Mouse (Mus musculus): ENCODE data around the gene Plekhg6. TPM values are rescaled to one million over a fixed set of nuclear protein-coding genes. Genes with fewer than 3 reads are reported as not detected.

Plekhg6 gene
- total RNA-seq (2014; rRNA removed), result 0.15 and 1.00 TPM in 2 replicates
- polyA plus RNA-seq (2015; fragmentation: Nextera tagmentation; extraction: Ambion mirVana), result 0.16 TPM in 2 replicates

DNA sequence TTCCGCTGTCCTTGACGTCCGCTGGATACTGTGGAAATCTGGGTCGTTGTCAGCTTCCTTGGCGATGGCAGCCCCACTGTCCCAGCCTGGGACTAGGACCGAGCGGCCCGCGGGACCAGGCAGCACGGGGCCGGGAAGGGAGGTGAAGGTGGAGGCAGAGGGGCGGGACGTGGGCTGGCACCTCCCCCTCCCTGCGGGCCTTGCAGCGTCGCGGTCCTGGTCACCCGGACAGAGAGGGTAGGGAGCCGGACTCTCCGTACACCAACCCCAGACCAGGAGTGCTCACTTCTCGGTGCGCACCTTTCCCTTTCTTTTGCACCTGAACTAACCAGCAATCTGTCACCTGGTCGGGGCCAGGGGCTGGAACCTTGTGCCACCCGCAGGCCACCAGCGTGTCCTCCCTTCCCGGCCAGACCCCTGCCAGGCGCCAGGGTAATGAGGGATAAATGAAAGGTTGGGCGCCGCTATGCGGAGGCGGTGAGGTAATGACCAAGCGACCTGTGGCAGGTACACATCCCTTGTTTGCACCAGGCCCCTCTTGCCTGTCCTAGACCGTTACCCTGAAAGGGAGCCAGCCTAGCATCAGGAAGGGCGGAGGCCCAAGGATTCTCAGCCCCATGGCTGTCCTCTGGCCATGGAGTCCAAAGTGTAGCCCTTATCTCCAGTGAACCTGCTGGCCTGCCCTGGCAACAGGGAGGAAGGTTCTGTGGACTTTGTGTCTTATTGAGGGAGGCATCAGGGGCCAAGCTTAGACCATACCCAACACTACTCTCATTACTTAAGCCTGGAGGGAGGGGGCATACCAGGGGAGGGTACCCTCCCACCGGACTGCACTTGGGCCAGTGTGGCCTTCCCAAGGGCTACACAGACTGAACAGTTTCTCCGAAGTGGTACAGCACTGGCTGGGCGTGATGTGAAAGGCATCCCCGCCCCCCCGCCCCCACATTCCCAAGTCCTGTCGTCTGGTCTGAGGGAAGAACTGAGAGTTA is at the start of gene Plekhg6:
Plekhg6 (minus strand) TSS at position 422 of the 989 bp plus-strand sequence.
- DNase-seq, result no peak
- WGBS, result 12% methylated on average over 39 of the region's 40 CpGs
- TF ChIP-seq CTCF (IDR thresholded peaks at IDR 0.05; ENCODE audit: low read depth), result no peak
- Histone ChIP-seq H3K9me3 (ENCODE audit: low read length) (no peaks in the 10 kb centered on the region), H3K4me1 (ENCODE audit: insufficient read depth) (0 out of 2 replicates have a peak, but pooled peaks cover 5% of the 10 kb centered on the region), H3K27me3 (ENCODE audit: insufficient read depth, low read length) (peaks cover 31% of the 10 kb centered on the region), H3K4me3 (ENCODE audit: low read depth, low read length) (peak within 1 kb of the TSS; percentile 12; the same call in 1 of the 2 replicates), H3K4me2 (ENCODE audit: low read depth) (peak within 1 kb of the TSS; percentile 42), H3K9ac (no peak within 1 kb of the TSS), H3K36me3 (ENCODE audit: insufficient read depth) (no peaks in the 10 kb centered on the region), H3K27ac (ENCODE audit: low read depth, low read length) (no peak within 1 kb of the TSS)
- ATAC-seq, result no peak

DNA sequence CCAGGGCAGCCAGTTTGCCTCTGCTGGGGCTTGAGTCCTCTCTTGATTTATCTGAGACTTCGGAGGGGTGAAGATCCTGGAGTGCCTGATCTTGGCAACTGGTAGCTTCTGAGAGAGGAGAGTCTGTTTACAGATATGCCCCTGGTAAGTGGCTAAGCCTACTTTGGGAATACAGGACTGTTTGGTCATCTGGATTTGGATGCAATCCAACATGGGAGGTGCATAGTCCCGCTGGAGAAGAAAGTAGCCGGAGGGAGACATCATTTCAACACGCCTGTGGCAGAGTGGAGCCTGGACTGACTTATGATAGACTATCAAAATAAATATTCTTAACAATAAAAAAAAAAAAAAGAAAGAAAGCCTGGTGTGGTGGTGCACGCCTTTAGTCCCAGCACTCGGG is 49.1 kb upstream of the Plekhg6 start:
- Histone ChIP-seq H3K9ac (no peak overlapping the region), H3K4me3 (ENCODE audit: low read depth, low read length) (no peak overlapping the region), H3K4me1 (ENCODE audit: insufficient read depth) (no peaks in the 10 kb centered on the region), H3K4me2 (ENCODE audit: low read depth) (no peak overlapping the region), H3K9me3 (ENCODE audit: low read length) (no peaks in the 10 kb centered on the region), H3K27me3 (ENCODE audit: insufficient read depth, low read length) (no peaks in the 10 kb centered on the region), H3K36me3 (ENCODE audit: insufficient read depth) (no peaks in the 10 kb centered on the region), H3K27ac (ENCODE audit: low read depth, low read length) (no peak overlapping the region)
- no peak for TF ChIP-seq CTCF (IDR thresholded peaks at IDR 0.05; ENCODE audit: low read depth)
- ATAC-seq (no peak), DNase-seq (no peak)
- 84% methylated on average over 6 of the region's 6 CpGs for WGBS

- DNase-seq, result peak; percentile 83
- Histone ChIP-seq H3K9me3 (ENCODE audit: low read length) (no peaks in the 10 kb centered on the region), H3K4me2 (ENCODE audit: low read depth) (peak overlapping the region; percentile 81), H3K27ac (ENCODE audit: low read depth, low read length) (no peak overlapping the region), H3K27me3 (ENCODE audit: insufficient read depth, low read length) (no peaks in the 10 kb centered on the region), H3K4me1 (ENCODE audit: insufficient read depth) (no peaks in the 10 kb centered on the region; the same call in 1 of the 2 replicates), H3K4me3 (ENCODE audit: low read depth, low read length) (peak overlapping the region; percentile 38), H3K9ac (peak overlapping the region; percentile 51), H3K36me3 (ENCODE audit: insufficient read depth) (no peaks in the 10 kb centered on the region)
- TF ChIP-seq CTCF (IDR thresholded peaks at IDR 0.05; ENCODE audit: low read depth), result peak; percentile 91
- 3% methylated on average over 25 of the region's 25 CpGs for WGBS
- ATAC-seq, result peak; percentile 93
Observed at GRCm38 (mm10) chr6:125426383-125427360, 46.1 kb upstream of the Plekhg6 start.

- WGBS, result 61% methylated on average over 15 of the region's 15 CpGs
- DNase-seq (no peak), ATAC-seq (no peak)
- Histone ChIP-seq H3K27me3 (ENCODE audit: insufficient read depth, low read length) (no peaks in the 10 kb centered on the region), H3K9me3 (ENCODE audit: low read length) (no peaks in the 10 kb centered on the region), H3K4me3 (ENCODE audit: low read depth, low read length) (no peak overlapping the region), H3K4me1 (ENCODE audit: insufficient read depth) (no peaks in the 10 kb centered on the region; the same call in 1 of the 2 replicates), H3K9ac (no peak overlapping the region), H3K36me3 (ENCODE audit: insufficient read depth) (no peaks in the 10 kb centered on the region), H3K27ac (ENCODE audit: low read depth, low read length) (no peak overlapping the region), H3K4me2 (ENCODE audit: low read depth) (no peak overlapping the region)
- TF ChIP-seq CTCF (IDR thresholded peaks at IDR 0.05; ENCODE audit: low read depth), result no peak
Observed at GRCm38 (mm10) chr6:125425205-125426090, 44.9 kb upstream of the Plekhg6 start.

GRCm38 (mm10) chr6:125424156-125424555 is 43.6 kb upstream of the Plekhg6 start:
- Histone ChIP-seq H3K4me1 (ENCODE audit: insufficient read depth) (no peaks in the 10 kb centered on the region; the same call in 1 of the 2 replicates), H3K36me3 (ENCODE audit: insufficient read depth) (no peaks in the 10 kb centered on the region), H3K9ac (no peak overlapping the region), H3K27ac (ENCODE audit: low read depth, low read length) (no peak overlapping the region), H3K4me2 (ENCODE audit: low read depth) (no peak overlapping the region), H3K9me3 (ENCODE audit: low read length) (no peaks in the 10 kb centered on the region), H3K27me3 (ENCODE audit: insufficient read depth, low read length) (no peaks in the 10 kb centered on the region), H3K4me3 (ENCODE audit: low read depth, low read length) (no peak overlapping the region)
- DNase-seq, result no peak
- WGBS, result 75% methylated on average over 3 of the region's 3 CpGs
- ATAC-seq, result no peak
- TF ChIP-seq CTCF (IDR thresholded peaks at IDR 0.05; ENCODE audit: low read depth), result no peak

DNA sequence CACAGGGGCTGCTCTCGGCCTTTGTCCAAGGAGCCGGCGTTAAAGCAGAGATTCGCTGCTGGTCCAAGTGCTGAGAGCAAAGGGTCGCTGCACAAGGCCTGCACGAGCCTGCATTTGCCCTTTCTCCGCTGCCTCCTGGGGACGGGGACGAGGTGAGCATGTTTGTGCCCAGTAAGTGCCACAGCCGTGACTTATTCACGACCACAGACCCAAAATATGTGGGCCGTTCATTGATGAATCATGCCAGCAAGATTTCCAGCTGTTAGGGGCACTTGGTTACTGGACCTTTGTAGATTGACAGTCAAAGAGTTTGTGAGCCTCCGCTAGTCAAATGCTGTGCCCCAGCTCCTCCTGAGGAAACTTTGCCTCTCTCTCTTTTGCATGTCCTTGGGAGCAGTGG is 42.9 kb upstream of the Plekhg6 start:
- no peak for ATAC-seq
- Histone ChIP-seq H3K4me1 (ENCODE audit: insufficient read depth) (no peaks in the 10 kb centered on the region; the same call in 1 of the 2 replicates), H3K9me3 (ENCODE audit: low read length) (no peaks in the 10 kb centered on the region), H3K4me3 (ENCODE audit: low read depth, low read length) (no peak overlapping the region), H3K27me3 (ENCODE audit: insufficient read depth, low read length) (no peaks in the 10 kb centered on the region), H3K27ac (ENCODE audit: low read depth, low read length) (no peak overlapping the region), H3K4me2 (ENCODE audit: low read depth) (no peak overlapping the region), H3K9ac (no peak overlapping the region), H3K36me3 (ENCODE audit: insufficient read depth) (no peaks in the 10 kb centered on the region)
- WGBS, result 45% methylated on average over 13 of the region's 13 CpGs
- DNase-seq, result no peak
- TF ChIP-seq CTCF (IDR thresholded peaks at IDR 0.05; ENCODE audit: low read depth), result no peak

Data from forebrain, postnatal 0 days (tissue).